Mouse (Mus musculus) urinary bladder, adult 2 months (tissue): ENCODE measurements around the gene Gtf3c5. TPM values are rescaled to one million over a fixed set of nuclear protein-coding genes. Genes with fewer than 3 reads are reported as not detected.

Source experiments
- polyA plus RNA-seq: library from polyadenylated mRNA; depleted of rRNA; stranded (reverse); fragments of >200 nt; gene quantifications from 2 replicates; pipeline ENCODE4 v1.2.3, GENCODE M21; 2012; rRNA removed

The Gtf3c5 gene
- polyA plus RNA-seq, 1 experiment, result 21.7 TPM

Other genes with a start within 250 kb of the Gtf3c5 start
- gene Ppp1r26, start 137.0 kb downstream of the Gtf3c5 start, polyA plus RNA-seq, result 4.5 and 5.2 TPM in 2 replicates
- 1.8 and 2.2 TPM in 2 replicates for gene 1700007K13Rik, start 117.4 kb downstream of the Gtf3c5 start, polyA plus RNA-seq
- gene Mrps2, start 115.7 kb downstream of the Gtf3c5 start, polyA plus RNA-seq, result 28.2 and 30.9 TPM in 2 replicates
- 3.2 and 4.0 TPM in 2 replicates for gene Gbgt1, start 86.9 kb downstream of the Gtf3c5 start, polyA plus RNA-seq
- gene Gm10134, start 77.7 kb downstream of the Gtf3c5 start, polyA plus RNA-seq, result 0.55 and 1.6 TPM in 2 replicates
- 50.7 and 65.6 TPM in 2 replicates for gene Ralgds, start 70.6 kb downstream of the Gtf3c5 start, polyA plus RNA-seq
- 0.07 and 0.44 TPM in 2 replicates for gene Cel, start 20.3 kb downstream of the Gtf3c5 start, polyA plus RNA-seq
- gene Gfi1b, start 38.2 kb upstream of the Gtf3c5 start, polyA plus RNA-seq, result 0.10 and 0.16 TPM in 2 replicates
- gene Tsc1, start 57.5 kb upstream of the Gtf3c5 start, polyA plus RNA-seq, result 11.3 and 13.6 TPM in 2 replicates
- gene Spaca9, start 116.0 kb upstream of the Gtf3c5 start, polyA plus RNA-seq, result 1.4 and 1.8 TPM in 2 replicates
- 0.77 and 0.92 TPM in 2 replicates for gene Ak8, start 116.4 kb upstream of the Gtf3c5 start, polyA plus RNA-seq